Mouse (Mus musculus) limb, embryonic 14.5 days (tissue): Measurements from ENCODE around the gene Dcst2. TPM values are rescaled to one million over a fixed set of nuclear protein-coding genes. Genes with fewer than 3 reads are reported as not detected.

Experiments
- ATAC-seq: fragments of 200-750 bp; cut with Nextera tagmentation; 2 replicates; pipeline ENCODE4 v1.8.0; 2017; ENCODE audit warnings: low read depth, moderate number of reproducible peaks, moderate TSS enrichment; ENCODE audit not compliant: low FRiP score
- DNase-seq: peaks from one replicate; pipeline ENCODE4 v3.0.0-alpha.2; 2015; ENCODE audit warnings: low spot score
- H3K27ac ChIP-seq: fragments of 300-500 bp; sonication (generic); replicated peaks from 2 replicates; pipeline ENCODE4 v1.5.1; 2014; ENCODE audit warnings: low read depth, mild to moderate bottlenecking, low read length, moderate library complexity, mixed read lengths
- H3K27me3 ChIP-seq: fragments of 300-500 bp; sonication (generic); 2 replicates; pipeline ENCODE4 v1.6.1; 2014; ENCODE audit warnings: low read length, mixed read lengths; ENCODE audit not compliant: control insufficient read depth, insufficient read depth
- H3K36me3 ChIP-seq: fragments of 300-500 bp; sonication (generic); 2 replicates; pipeline ENCODE4 v1.6.1; 2014; ENCODE audit warnings: mild to moderate bottlenecking, low read length, moderate library complexity, mixed read lengths; ENCODE audit not compliant: control insufficient read depth, insufficient read depth
- H3K4me1 ChIP-seq: fragments of 300-500 bp; sonication (generic); 2 replicates; pipeline ENCODE4 v1.6.1; 2014; ENCODE audit warnings: antibody characterized with exemption, low read length, mixed read lengths; ENCODE audit not compliant: control insufficient read depth, insufficient read depth
- H3K4me2 ChIP-seq: fragments of 300-500 bp; sonication (generic); replicated peaks from 2 replicates; pipeline ENCODE4 v1.6.1; 2014; ENCODE audit warnings: low read depth, mild to moderate bottlenecking, low read length, moderate library complexity; ENCODE audit not compliant: severe bottlenecking
- H3K4me3 ChIP-seq: fragments of 300-500 bp; sonication (generic); replicated peaks from 2 replicates; pipeline ENCODE4 v1.5.1; 2014; ENCODE audit warnings: low read length
- H3K9ac ChIP-seq: fragments of 300-500 bp; sonication (generic); 2 replicates; pipeline ENCODE4 v1.6.1; 2014; ENCODE audit warnings: mild to moderate bottlenecking, low read depth, low read length, moderate library complexity; ENCODE audit not compliant: severe bottlenecking
- H3K9me3 ChIP-seq: fragments of 300-500 bp; sonication (generic); 2 replicates; pipeline ENCODE4 v1.6.1; 2016; ENCODE audit warnings: low read length; ENCODE audit not compliant: control insufficient read depth
- POLR2A ChIP-seq: fragments of 200-500 bp; IDR thresholded peaks from 2 replicates; pipeline ENCODE4 v1.8.0; 2012; ENCODE audit warnings: inconsistent platforms, mild to moderate bottlenecking, moderate library complexity, borderline replicate concordance; ENCODE audit not compliant: insufficient read depth, insufficient read length; ENCODE audit errors: extremely low read depth
- WGBS: fragments of 180-500 bp; shearing (Covaris S2); extraction: QIAGEN DNeasy Blood & Tissue Kit; methylation state at CpG from one replicate; pipeline ENCODE4 v1.1.7; 2014; 5-methylcytosine and 5-hydroxymethylcytosine counted together
- polyA plus RNA-seq, 2 experiments: library from polyadenylated mRNA; depleted of rRNA in 1 of 2; stranded (reverse) in 1 of 2; unstranded in 1 of 2; fragments of >200 nt; fragmentation: Nextera tagmentation in 1 of 2; extraction: Ambion mirVana in 1 of 2; gene quantifications; 2 replicates each; pipeline versions ENCODE4 v1.2.1 to v1.2.3; 2012 to 2014

Gene Dcst2
- polyA plus RNA-seq, 2 experiments: 0.26 to 0.63 TPM

DNA sequence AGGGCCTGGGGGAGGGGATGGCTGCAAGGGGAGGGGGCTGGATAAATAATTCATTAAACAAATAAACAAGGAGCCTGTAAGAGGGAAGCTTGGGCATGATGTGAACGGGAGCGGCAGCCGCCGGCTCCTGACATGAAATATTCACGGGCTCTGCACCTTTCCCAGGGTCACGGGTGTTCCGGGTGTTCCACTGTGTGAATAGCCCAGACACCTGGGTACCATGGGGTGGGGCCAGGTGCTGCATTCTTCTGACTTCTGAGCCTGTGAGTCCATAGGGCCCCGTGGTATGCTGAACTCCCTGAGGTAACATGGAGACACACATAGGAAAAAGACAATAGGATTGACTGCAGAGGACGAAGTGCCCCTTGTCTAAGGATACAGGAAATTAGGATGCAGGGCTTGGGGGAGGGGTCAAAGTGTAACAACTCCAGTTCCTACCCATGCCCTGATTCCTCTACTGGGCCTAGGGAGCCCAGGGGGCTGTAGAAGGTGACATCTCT is 34.4 kb upstream of the Dcst2 start:
- H3K4me2 ChIP-seq: no peak overlapping the region
- peaks cover 5% of the 10 kb centered on the region for H3K4me1 ChIP-seq
- DNase-seq: no peak
- no peaks in the 10 kb centered on the region for H3K9me3 ChIP-seq
- no peak for TF ChIP-seq POLR2A
- no peak overlapping the region for H3K9ac ChIP-seq
- H3K36me3 ChIP-seq: peaks cover under 1% of the 10 kb centered on the region; the same call in 1 of the 2 replicates
- H3K27me3 ChIP-seq: no peaks in the 10 kb centered on the region
- 25% methylated on average over 9 of the region's 9 CpGs for WGBS
- ATAC-seq: no peak
- no peak overlapping the region for H3K27ac ChIP-seq
- H3K4me3 ChIP-seq: no peak overlapping the region

DNA sequence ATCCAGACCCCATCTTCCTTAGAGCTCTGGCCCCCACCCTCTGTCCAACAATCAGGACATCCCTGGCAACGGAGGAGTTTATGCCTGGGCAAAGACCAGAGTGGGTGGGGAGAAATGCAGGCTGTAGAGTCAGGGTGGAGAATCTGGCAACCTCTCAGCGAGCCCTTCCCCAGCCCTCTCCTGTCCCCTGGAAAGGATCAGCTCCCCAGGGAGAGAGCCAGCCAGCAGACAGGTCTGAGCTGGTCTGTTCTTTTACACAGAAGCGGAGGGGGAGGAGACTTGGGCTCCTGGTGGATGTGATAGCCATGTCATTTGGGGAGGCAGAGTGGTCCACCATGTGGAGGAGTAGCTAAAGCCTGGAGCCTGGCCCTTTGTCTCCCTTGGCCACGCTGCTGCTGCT is 33.2 kb upstream of the Dcst2 start:
- ATAC-seq: no peak
- Histone ChIP-seq H3K4me2 (no peak overlapping the region), H3K27ac (no peak overlapping the region), H3K4me1 (peaks cover 9% of the 10 kb centered on the region; the same call in 1 of the 2 replicates), H3K27me3 (no peaks in the 10 kb centered on the region), H3K9ac (no peak overlapping the region), H3K36me3 (peaks cover 12% of the 10 kb centered on the region), H3K4me3 (no peak overlapping the region), H3K9me3 (no peaks in the 10 kb centered on the region)
- peak; percentile 12 for DNase-seq
- no peak for TF ChIP-seq POLR2A
- WGBS: 21% methylated on average over 4 of the region's 4 CpGs

DNA sequence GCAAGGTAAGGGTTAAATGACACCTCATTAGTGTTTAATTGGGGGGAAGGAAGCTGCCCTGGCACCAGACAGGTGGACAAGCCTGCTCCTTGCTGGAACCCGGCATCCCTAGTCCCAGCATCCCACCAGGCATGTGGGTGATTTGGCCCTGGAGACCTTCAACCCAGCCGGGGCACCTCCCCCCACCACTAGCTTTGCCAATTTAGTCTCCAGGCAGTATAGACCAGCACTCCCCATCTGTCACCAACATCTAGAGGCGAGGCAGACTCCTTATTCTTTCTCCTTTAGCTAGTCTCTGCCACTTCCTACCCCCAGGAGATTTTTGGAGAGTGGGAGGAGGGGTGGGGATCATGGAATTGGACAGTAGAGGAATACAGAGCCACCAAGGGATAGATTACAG is 31.4 kb upstream of the Dcst2 start:
- Histone ChIP-seq H3K27me3 (no peaks in the 10 kb centered on the region), H3K4me2 (no peak overlapping the region), H3K4me1 (peaks cover 9% of the 10 kb centered on the region; the same call in 1 of the 2 replicates), H3K4me3 (no peak overlapping the region), H3K27ac (no peak overlapping the region), H3K9me3 (no peaks in the 10 kb centered on the region), H3K9ac (no peak overlapping the region), H3K36me3 (peaks cover 28% of the 10 kb centered on the region)
- no peak for ATAC-seq
- TF ChIP-seq POLR2A: no peak
- WGBS: 35% methylated on average over 3 of the region's 3 CpGs
- no peak for DNase-seq

DNA sequence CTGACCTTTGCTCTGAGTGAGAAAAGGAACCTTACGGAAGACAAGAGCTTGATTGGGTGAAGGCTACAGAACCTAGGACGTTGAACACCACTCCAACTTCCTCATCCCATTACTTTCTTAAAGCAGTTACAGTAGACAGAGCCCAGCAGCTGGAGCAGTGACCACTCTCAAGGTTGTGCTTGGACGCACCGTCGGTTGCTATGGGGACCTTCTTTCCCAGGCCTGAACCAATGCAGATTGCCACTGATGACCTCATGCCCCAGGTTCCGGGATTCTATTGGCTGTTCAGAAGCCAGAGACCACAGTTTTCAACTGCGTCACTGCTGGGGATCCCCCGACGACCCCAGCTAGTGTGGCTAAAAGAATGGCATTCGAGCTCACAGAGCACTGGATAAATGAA is 30.8 kb upstream of the Dcst2 start:
- Histone ChIP-seq H3K4me2 (no peak overlapping the region), H3K36me3 (peaks cover 28% of the 10 kb centered on the region), H3K4me3 (no peak overlapping the region), H3K9ac (no peak overlapping the region), H3K9me3 (no peaks in the 10 kb centered on the region), H3K27ac (no peak overlapping the region), H3K4me1 (peaks cover 9% of the 10 kb centered on the region; the same call in 1 of the 2 replicates), H3K27me3 (no peaks in the 10 kb centered on the region)
- 28% methylated on average over 10 of the region's 10 CpGs for WGBS
- no peak for TF ChIP-seq POLR2A
- ATAC-seq (no peak), DNase-seq (peak; percentile 12)

DNA sequence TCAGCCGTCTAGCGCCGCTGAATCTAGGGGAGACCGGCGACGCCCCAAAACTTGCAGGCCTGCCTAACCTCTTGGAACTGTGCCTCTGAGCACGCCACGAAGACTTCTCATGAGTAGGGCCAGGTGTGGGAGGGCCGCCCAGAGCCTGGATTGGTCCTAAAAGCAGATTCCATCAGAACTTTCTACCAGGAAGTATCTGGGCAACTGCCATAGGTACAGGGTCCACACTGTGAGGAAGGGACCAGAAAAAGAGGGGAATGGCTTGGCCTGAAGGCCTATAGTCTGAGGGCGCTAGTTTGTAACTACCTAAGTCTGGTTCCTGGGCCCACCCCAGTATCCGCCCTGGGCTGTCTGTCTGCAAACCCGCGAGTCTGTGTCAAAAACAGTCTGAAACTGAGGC is 30.2 kb upstream of the Dcst2 start:
- no peaks in the 10 kb centered on the region for H3K27me3 ChIP-seq
- no peak overlapping the region for H3K9ac ChIP-seq
- no peaks in the 10 kb centered on the region for H3K9me3 ChIP-seq
- H3K4me3 ChIP-seq: no peak overlapping the region
- H3K36me3 ChIP-seq: peaks cover 28% of the 10 kb centered on the region
- peaks cover 15% of the 10 kb centered on the region for H3K4me1 ChIP-seq
- H3K4me2 ChIP-seq: no peak overlapping the region
- no peak for DNase-seq
- ATAC-seq: no peak
- TF ChIP-seq POLR2A: no peak
- H3K27ac ChIP-seq: no peak overlapping the region
- 68% methylated on average over 13 of the region's 13 CpGs for WGBS

DNA sequence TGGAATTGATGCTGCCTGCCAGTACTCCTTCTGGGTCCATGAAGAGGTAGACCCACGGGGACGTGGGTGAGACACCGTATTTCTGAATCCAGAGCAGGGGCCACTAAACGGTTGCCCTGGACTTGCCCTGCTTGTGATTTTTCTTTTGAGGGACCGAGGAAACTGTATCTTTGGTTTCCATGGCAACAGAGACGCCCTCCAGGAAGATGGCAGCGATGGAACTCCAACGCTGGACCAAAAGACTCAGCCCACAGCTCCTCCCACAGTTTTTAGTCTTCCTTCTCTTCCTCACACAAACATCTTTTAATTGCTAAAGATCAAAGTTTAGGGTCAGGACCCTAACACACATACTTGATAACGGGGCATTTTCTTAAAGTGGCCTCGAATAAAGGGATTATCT is 29.8 kb upstream of the Dcst2 start:
- no peaks in the 10 kb centered on the region for H3K9me3 ChIP-seq
- peaks cover 18% of the 10 kb centered on the region for H3K4me1 ChIP-seq
- H3K4me3 ChIP-seq: no peak overlapping the region
- DNase-seq (no peak), ATAC-seq (no peak)
- peaks cover 28% of the 10 kb centered on the region for H3K36me3 ChIP-seq
- no peak for TF ChIP-seq POLR2A
- no peak overlapping the region for H3K9ac ChIP-seq
- no peak overlapping the region for H3K4me2 ChIP-seq
- 40% methylated on average over 10 of the region's 10 CpGs for WGBS
- H3K27ac ChIP-seq: no peak overlapping the region
- no peaks in the 10 kb centered on the region for H3K27me3 ChIP-seq
